Mouse (Mus musculus) CD8-positive naive resting alpha-beta T cell, adult 57 days (primary cell): ENCODE data around the gene Ddx3x. TPM values are rescaled to one million over a fixed set of nuclear protein-coding genes. Genes with fewer than 3 reads are reported as not detected.

Source experiments
- total RNA-seq: library from RNA; stranded (reverse); gene quantifications from one replicate; pipeline ENCODE4 v1.2.4, GENCODE M21; 2023

Ddx3x gene
- total RNA-seq = 366 TPM

GRCm38 (mm10) chrX:13280409-13281328 is at the start of gene Ddx3x:
TSS of gene Ddx3x (plus strand) at chrX:13280970.

Other genes with a start within 250 kb of the Ddx3x start
- gene Usp9x, start 209.5 kb upstream of the Ddx3x start, total RNA-seq = 81.4 TPM
- gene Nyx, start 185.1 kb downstream of the Ddx3x start, total RNA-seq = 0.12 TPM